Mouse (Mus musculus): Measurements from ENCODE around the gene Slc35e3. TPM values are rescaled to one million over a fixed set of nuclear protein-coding genes. Genes with fewer than 3 reads are reported as not detected.
"Not testable (repeated sequence)": the region's sequence is repeated elsewhere in the genome, so short reads cannot be mapped to it uniquely, and the experiment has no call there.

Gene Slc35e3
- polyA plus RNA-seq, 1 experiment from 2014 or later: 22.4 TPM

DNA sequence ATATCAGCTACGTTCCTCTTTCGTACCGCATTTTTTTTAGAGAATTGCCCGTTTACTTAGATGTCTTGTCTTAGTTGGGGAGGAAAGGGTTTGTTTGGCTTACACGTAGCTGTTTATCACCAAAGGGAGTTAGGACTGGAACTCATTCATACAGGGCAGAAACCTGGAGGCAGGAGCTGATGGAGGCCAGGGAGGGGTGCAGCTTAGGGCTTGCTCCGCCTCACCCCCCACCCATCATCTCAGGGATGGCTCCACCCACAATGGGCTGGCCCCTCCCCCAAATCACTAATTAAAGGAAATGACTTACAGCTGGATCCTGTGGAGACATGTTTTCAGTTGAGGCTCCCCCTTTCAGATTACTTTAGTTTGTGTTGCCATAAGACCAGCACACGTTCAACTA is 1.5 kb upstream of the Slc35e3 start:
- Histone ChIP-seq H3K9me3 (no peaks in the 10 kb centered on the region), H3K4me1 (peaks cover 21% of the 10 kb centered on the region), H3K27ac (no peak overlapping the region), H3K36me3 (replicated peaks) (peaks cover 64% of the 10 kb centered on the region), H3K27me3 (ENCODE audit: poor library complexity, severe bottlenecking) (no peaks in the 10 kb centered on the region), H3K4me3 (no peak overlapping the region)
- DNase-seq (ENCODE audit: extremely low spot score, low spot score): no peak
- 91% methylated on average over 7 of the region's 7 CpGs for WGBS

GRCm38 (mm10) chr10:117745570-117746296 is 432 bp downstream of the Slc35e3 start:
- not testable (repeated sequence) for H3K9me3 ChIP-seq; H3K27me3 ChIP-seq (ENCODE audit: poor library complexity, severe bottlenecking)
- peaks cover 56% of the 10 kb centered on the region for H3K36me3 ChIP-seq (replicated peaks)
- DNase-seq (ENCODE audit: extremely low spot score, low spot score): peak; percentile 41
- peaks cover 21% of the 10 kb centered on the region for H3K4me1 ChIP-seq
- peak overlapping the region; percentile 73 for H3K27ac ChIP-seq
- H3K4me3 ChIP-seq: peak overlapping the region; percentile 67
- WGBS: 2% methylated on average over 14 of the region's 46 CpGs

GRCm38 (mm10) chr10:117743917-117744316 is 2.2 kb downstream of the Slc35e3 start:
- 88% methylated on average over 4 of the region's 4 CpGs for WGBS
- peaks cover 21% of the 10 kb centered on the region for H3K4me1 ChIP-seq
- no peak overlapping the region for H3K27ac ChIP-seq
- H3K36me3 ChIP-seq (replicated peaks): peaks cover 56% of the 10 kb centered on the region
- no peaks in the 10 kb centered on the region for H3K9me3 ChIP-seq
- no peaks in the 10 kb centered on the region for H3K27me3 ChIP-seq (ENCODE audit: poor library complexity, severe bottlenecking)
- no peak overlapping the region for H3K4me3 ChIP-seq
- no peak for DNase-seq (ENCODE audit: extremely low spot score, low spot score)

- no peaks in the 10 kb centered on the region for H3K9me3 ChIP-seq
- H3K4me1 ChIP-seq: peaks cover 21% of the 10 kb centered on the region
- H3K27me3 ChIP-seq (ENCODE audit: poor library complexity, severe bottlenecking): no peaks in the 10 kb centered on the region
- no peak overlapping the region for H3K27ac ChIP-seq
- peaks cover 56% of the 10 kb centered on the region for H3K36me3 ChIP-seq (replicated peaks)
- H3K4me3 ChIP-seq: no peak overlapping the region
- WGBS: 90% methylated on average over 2 of the region's 2 CpGs
- no peak for DNase-seq (ENCODE audit: extremely low spot score, low spot score)
Measured at GRCm38 (mm10) chr10:117743182-117743581, 3.0 kb downstream of the Slc35e3 start.

GRCm38 (mm10) chr10:117742618-117743017 is 3.5 kb downstream of the Slc35e3 start:
- Histone ChIP-seq H3K36me3 (replicated peaks) (peaks cover 56% of the 10 kb centered on the region), H3K9me3 (no peaks in the 10 kb centered on the region), H3K4me3 (no peak overlapping the region), H3K27me3 (ENCODE audit: poor library complexity, severe bottlenecking) (no peaks in the 10 kb centered on the region), H3K4me1 (peaks cover 21% of the 10 kb centered on the region), H3K27ac (no peak overlapping the region)
- DNase-seq (ENCODE audit: extremely low spot score, low spot score): no peak
- 94% methylated on average over 4 of the region's 4 CpGs for WGBS

- peak overlapping the region; percentile 15; the same call in 1 of the 2 replicates for H3K27ac ChIP-seq
- H3K4me1 ChIP-seq: peaks cover 21% of the 10 kb centered on the region
- H3K4me3 ChIP-seq: no peak overlapping the region
- peaks cover 60% of the 10 kb centered on the region for H3K36me3 ChIP-seq (replicated peaks)
- WGBS: 88% methylated on average over 15 of the region's 15 CpGs
- DNase-seq (ENCODE audit: extremely low spot score, low spot score): no peak
- no peaks in the 10 kb centered on the region for H3K27me3 ChIP-seq (ENCODE audit: poor library complexity, severe bottlenecking)
- no peaks in the 10 kb centered on the region for H3K9me3 ChIP-seq
Measured at GRCm38 (mm10) chr10:117741698-117742475, 4.3 kb downstream of the Slc35e3 start.

GRCm38 (mm10) chr10:117740921-117741320 is 5.2 kb downstream of the Slc35e3 start:
- H3K4me3 ChIP-seq: no peak overlapping the region
- H3K27ac ChIP-seq: no peak overlapping the region
- H3K9me3 ChIP-seq: no peaks in the 10 kb centered on the region
- H3K27me3 ChIP-seq (ENCODE audit: poor library complexity, severe bottlenecking): no peaks in the 10 kb centered on the region
- peaks cover 21% of the 10 kb centered on the region for H3K4me1 ChIP-seq
- no peak for DNase-seq (ENCODE audit: extremely low spot score, low spot score)
- peaks cover 69% of the 10 kb centered on the region for H3K36me3 ChIP-seq (replicated peaks)
- WGBS: 91% methylated on average over 9 of the region's 9 CpGs

DNA sequence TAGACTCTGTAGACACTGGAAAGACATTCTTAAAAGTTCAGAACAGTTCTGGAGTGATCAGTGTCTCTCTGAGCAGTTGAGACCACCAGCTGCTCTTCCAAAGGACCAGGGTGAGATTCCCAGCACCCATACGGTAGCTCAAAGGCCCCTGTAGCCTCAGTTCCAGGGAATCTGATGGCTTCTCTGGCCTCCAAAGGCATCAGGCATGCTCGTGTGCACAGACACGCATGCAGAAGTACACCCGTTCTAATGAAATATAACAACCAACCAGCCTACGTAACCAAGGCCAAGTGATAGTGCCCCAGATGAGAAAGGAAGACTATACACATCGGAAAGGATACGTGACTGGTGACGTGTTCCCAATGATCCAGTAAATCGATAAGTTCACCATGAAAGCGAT is 6.0 kb downstream of the Slc35e3 start:
- Histone ChIP-seq H3K4me1 (peaks cover 17% of the 10 kb centered on the region), H3K4me3 (no peak overlapping the region), H3K9me3 (no peaks in the 10 kb centered on the region), H3K36me3 (replicated peaks) (peaks cover 75% of the 10 kb centered on the region), H3K27ac (no peak overlapping the region), H3K27me3 (ENCODE audit: poor library complexity, severe bottlenecking) (no peaks in the 10 kb centered on the region)
- no peak for DNase-seq (ENCODE audit: extremely low spot score, low spot score)
- WGBS: 95% methylated on average over 10 of the region's 10 CpGs

DNA sequence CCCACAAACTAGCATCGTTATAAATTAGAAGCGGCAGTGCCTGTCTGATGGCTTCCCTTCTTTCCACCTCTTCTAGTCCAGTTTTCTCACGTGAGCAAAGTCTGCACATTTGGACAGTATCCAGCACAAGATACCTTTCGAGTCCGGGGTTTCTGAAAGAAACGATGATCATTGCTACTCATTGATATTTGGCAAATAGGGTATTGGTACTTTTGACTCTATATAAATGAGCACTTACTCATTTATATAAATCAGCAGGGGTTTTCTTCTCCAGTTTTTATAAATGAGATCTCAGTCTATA is 6.6 kb downstream of the Slc35e3 start:
- DNase-seq (ENCODE audit: extremely low spot score, low spot score): no peak
- H3K9me3 ChIP-seq: no peaks in the 10 kb centered on the region
- WGBS: 97% methylated on average over 6 of the region's 6 CpGs
- no peaks in the 10 kb centered on the region for H3K27me3 ChIP-seq (ENCODE audit: poor library complexity, severe bottlenecking)
- H3K27ac ChIP-seq: no peak overlapping the region
- no peak overlapping the region for H3K4me3 ChIP-seq
- H3K36me3 ChIP-seq (replicated peaks): peaks cover 75% of the 10 kb centered on the region
- peaks cover 12% of the 10 kb centered on the region for H3K4me1 ChIP-seq

DNA sequence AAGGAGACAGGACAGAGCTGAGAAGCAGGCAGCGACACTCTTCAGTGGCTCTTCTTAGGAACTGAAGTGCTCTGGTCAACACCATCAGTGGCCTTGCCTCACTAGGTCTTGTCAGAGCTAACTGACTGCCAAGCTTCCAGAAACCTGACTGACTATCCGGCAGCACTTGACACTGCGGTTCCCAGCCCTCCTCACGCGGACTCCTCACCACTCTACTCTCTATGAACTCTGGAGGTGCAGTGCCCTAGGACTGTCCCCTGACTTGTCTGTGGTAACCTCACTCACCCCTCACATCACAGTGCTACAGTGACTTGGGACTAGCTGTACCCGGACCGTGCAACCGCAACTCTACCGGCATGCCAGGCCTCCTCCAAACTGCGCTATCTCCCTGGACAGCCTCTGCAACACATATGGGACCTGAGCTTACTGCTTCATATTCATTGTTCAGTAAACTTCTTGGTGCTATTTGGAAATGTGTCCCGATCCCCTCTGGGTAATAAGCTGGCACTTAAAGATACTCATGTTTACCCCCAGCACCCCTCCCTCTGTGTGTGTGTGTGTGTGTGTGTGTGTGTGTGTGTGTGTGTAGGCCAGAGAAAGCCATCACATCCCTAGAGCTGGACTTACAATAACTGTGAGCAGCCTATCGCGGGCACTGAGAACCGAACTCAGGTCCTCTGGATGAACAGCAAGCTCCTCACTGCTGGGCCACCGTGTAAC is 7.1 kb downstream of the Slc35e3 start:
- Histone ChIP-seq H3K36me3 (replicated peaks) (peaks cover 74% of the 10 kb centered on the region), H3K4me3 (no peak overlapping the region), H3K27ac (no peak overlapping the region), H3K9me3 (no peaks in the 10 kb centered on the region), H3K27me3 (ENCODE audit: poor library complexity, severe bottlenecking) (no peaks in the 10 kb centered on the region), H3K4me1 (peaks cover 6% of the 10 kb centered on the region)
- 92% methylated on average over 15 of the region's 15 CpGs for WGBS
- no peak for DNase-seq (ENCODE audit: extremely low spot score, low spot score)

GRCm38 (mm10) chr10:117738140-117738921 is 7.8 kb downstream of the Slc35e3 start:
- no peaks in the 10 kb centered on the region for H3K9me3 ChIP-seq
- H3K36me3 ChIP-seq (replicated peaks): peaks cover 67% of the 10 kb centered on the region

DNA sequence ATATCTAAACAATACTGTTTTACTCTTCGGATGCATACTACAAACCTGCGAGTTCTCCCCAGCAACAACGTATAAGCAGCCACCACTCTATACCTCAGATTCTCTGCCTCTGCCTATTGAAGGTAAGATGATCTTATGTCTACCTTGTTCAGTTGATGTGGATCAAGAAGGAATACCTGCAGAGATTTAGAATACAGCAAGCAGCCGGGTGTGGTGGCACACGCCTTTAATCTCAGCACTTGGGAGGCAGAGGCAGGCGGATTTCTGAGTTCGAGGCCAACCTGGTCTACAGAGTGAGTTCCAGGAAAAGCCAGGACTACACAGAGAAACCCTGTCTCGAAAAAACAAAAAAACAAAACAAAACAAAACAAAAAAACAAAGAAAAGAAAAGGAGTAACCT is 8.7 kb downstream of the Slc35e3 start:
- not testable (repeated sequence) for H3K4me3 ChIP-seq; H3K27me3 ChIP-seq (ENCODE audit: poor library complexity, severe bottlenecking); H3K4me1 ChIP-seq; H3K9me3 ChIP-seq; H3K27ac ChIP-seq; DNase-seq (ENCODE audit: extremely low spot score, low spot score)
- peaks cover 65% of the 10 kb centered on the region for H3K36me3 ChIP-seq (replicated peaks)
- 96% methylated on average over 8 of the region's 8 CpGs for WGBS

More at GRCm38 (mm10) chr10:117738140-117738921, 7.8 kb downstream of the Slc35e3 start:
- 85% methylated on average over 13 of the region's 13 CpGs for WGBS
- no peaks in the 10 kb centered on the region for H3K27me3 ChIP-seq (ENCODE audit: poor library complexity, severe bottlenecking)
- no peak overlapping the region for H3K27ac ChIP-seq
- no peak for DNase-seq (ENCODE audit: extremely low spot score, low spot score)
- no peak overlapping the region for H3K4me3 ChIP-seq
- no peaks in the 10 kb centered on the region for H3K4me1 ChIP-seq

Data from forebrain, embryonic 10.5 days (tissue).